Mouse (Mus musculus): ENCODE results near the gene Galnt3. TPM values are rescaled to one million over a fixed set of nuclear protein-coding genes. Genes with fewer than 3 reads are reported as not detected.

The Galnt3 gene
- polyA plus RNA-seq (2012; rRNA removed) = 11.1 and 11.8 TPM in 2 replicates

GRCm38 (mm10) chr2:66124591-66125271 lies at the start of gene Galnt3:
Gene Galnt3, minus strand, starts transcription at chr2:66124994.
- DNase-seq (ENCODE audit: low read depth, low spot score) = no peak
- under 1% methylated on average over 74 of the region's 74 CpGs for WGBS

DNA sequence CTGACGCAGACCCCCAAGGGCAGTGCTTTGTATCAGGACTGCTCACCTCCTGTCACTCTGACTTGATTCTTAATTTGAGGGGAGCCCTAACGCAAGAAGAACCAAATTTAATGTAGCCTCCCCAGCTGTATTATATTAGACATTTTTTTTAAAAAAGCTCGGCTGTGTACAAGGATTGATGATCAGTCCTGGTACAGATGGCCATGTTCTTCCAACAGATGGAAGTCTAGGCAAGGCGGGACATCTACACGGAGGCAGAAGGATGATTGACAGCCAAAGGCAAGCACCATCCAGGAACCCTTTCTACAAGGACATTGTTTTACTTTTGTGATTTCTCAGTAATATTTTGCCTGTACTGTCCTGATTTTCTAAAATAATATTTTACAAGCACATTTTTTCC lies 48.3 kb upstream of the Galnt3 start:
- WGBS = 86% methylated on average over 5 of the region's 5 CpGs
- no peak for DNase-seq (ENCODE audit: low read depth, low spot score)

DNA sequence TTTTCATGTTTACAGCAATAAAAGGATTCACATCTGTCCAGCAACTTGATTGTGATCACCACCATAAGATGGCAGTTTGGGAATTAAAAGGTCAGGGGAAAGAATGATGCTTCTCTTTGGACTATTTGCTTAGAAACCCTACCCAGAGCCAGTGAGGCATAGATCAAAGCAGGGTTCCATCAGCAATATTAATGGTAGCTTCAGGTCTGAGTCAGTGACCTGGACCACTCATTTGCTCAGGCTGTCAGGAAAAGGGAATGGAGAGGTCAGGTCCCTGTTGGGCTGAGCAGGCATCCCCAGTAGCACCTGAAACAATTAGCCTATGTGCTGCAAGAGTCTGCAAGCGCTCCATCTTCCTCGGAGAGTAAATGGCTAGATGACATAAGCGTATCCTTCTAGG lies 46.8 kb upstream of the Galnt3 start:
- no peak for DNase-seq (ENCODE audit: low read depth, low spot score)
- WGBS = 89% methylated on average over 3 of the region's 3 CpGs

DNA sequence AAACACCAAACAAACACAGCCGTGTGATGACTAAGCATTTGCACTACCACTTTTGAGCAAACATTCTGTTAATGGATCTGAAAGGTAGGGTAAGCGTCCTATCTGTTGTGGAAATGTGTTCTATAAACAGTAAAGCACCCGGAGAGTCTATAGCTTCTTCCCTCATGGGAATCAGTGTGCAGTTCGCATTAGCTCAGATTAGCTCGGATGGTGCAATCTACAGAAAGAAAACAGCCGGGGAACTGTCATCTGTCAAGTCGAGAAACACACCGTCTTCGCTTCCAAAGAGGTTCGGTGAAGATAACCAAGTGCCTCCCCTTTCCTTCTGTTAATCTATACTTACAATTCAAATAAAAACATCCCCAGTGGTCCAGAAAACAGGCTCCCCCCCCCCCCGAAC lies 45.9 kb upstream of the Galnt3 start:
- whole genome bisulfite sequencing = 64% methylated on average over 11 of the region's 11 CpGs
- no peak for DNase-seq (ENCODE audit: low read depth, low spot score)

DNA sequence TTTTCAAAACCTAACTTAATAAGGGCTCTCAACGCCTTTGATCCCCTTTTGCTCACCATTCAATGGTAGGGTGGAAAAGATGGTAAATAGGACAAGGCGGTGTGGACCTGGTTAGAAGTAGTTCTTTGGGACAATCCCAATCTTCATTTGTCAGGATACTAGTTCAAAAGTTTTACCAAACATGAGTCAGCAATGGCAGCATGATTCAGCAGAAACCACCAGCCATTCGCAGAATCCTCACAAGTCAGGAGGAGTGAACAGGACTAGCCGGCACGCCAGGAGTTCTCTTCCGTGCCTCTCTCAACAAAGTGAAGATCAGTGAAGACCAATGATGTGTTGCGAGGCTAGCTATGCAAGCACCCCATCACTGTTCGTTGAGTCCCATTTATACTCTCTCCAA lies 40.2 kb upstream of the Galnt3 start:
- DNase-seq (ENCODE audit: low read depth, low spot score) = no peak
- WGBS = 95% methylated on average over 8 of the region's 8 CpGs

GRCm38 (mm10) chr2:66158140-66158915 lies 33.5 kb upstream of the Galnt3 start:
- 43% methylated on average over 7 of the region's 7 CpGs for WGBS
- DNase-seq (ENCODE audit: low read depth, low spot score) = no peak

DNA sequence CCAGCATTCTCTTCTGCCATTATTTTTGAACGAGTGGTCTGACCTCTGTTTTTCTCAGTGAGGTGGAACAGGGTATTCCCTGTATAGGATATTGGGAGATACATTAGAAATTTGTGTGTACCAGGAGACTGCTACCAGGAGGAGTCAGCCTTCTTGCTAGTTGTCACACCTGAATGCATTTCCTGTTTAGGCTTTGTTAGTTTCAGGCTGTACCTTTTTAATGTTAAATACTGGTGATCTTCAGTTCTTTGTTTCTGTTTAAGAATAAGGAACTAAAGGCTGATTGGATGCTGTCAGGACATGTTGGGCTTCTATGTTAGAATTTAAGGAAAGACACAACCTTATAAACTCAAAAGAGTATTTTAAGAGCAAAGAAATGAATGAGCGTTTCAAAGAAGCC lies 26.6 kb upstream of the Galnt3 start:
- no peak for DNase-seq (ENCODE audit: low read depth, low spot score)
- WGBS = 83% methylated on average over 2 of the region's 2 CpGs

GRCm38 (mm10) chr2:66150531-66150930 lies 25.7 kb upstream of the Galnt3 start:
- no peak for DNase-seq (ENCODE audit: low read depth, low spot score)
- 51% methylated on average over 3 of the region's 3 CpGs for WGBS

DNA sequence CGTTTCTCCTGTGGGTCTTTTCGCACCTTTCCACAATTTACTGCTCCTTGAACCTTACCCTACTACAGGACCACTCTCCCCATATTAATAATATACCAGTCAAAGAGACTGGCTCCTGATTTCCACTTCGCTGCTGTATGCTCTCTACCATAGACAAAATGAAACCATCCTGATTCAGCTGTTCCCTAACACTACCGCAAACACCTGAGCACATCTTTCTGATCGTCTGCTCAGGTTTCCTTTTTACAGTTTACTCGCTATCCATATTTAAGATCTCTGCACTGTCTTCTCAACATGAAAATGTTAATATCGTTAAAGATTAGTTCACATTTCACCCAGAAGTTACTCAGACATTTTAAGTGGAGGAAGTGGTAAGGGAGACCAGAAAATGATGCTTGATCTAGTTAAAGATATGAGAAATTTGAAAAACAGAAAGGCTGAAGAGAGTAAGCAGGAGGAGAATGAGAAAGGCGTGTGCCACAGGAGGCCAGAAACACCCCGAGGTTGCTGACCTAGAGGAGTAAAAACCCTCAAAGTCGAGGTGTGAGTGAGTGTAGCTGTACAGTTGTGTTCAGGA lies 23.9 kb upstream of the Galnt3 start:
- no peak for DNase-seq (ENCODE audit: low read depth, low spot score)
- whole genome bisulfite sequencing = 71% methylated on average over 10 of the region's 10 CpGs

DNA sequence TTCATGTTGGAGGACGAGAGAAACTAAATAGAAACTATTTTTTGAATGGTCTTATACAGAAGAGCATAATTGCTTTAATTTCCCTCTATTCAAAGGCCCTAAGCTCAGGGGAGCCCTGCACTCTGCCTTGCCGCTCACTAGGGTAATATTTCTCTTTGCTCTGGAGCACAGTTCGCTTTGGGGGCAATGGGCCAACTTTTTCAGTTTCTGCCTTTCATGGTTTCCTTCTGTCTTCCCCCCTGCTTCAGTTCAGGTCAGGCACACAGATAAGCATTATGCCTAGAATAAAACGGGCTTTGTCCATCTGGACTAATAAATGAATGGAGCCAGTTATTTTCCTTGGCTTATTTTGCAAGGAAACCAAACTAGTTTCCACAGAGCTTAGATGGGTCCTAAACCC lies 21.7 kb upstream of the Galnt3 start:
- DNase-seq (ENCODE audit: low read depth, low spot score) = no peak
- WGBS = 58% methylated on average over 4 of the region's 4 CpGs

- 5% methylated on average over 5 of the region's 5 CpGs for WGBS
- DNase-seq (ENCODE audit: low read depth, low spot score) = peak; percentile 73
Measured at GRCm38 (mm10) chr2:66144770-66145169, 20.0 kb upstream of the Galnt3 start.

DNA sequence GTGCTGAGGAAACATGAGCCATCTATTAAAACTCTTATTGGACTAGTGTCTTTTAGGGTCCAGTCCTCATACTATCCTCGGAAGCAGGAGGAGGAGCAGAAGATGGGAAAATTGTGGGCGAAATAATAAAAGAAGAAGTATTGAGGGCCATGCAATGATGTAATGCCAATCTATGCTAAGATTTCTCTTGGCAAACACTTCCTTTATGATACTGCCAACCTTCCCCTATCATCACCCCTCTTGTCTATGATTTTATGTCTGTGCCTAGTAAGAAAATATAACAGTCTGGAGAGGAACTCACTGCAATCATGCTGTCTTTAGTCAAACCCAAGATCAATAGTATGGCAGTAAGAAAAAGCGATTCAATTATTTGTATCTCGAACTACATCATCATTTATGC lies 18.5 kb upstream of the Galnt3 start:
- DNase-seq (ENCODE audit: low read depth, low spot score) = no peak

GRCm38 (mm10) chr2:66142711-66143110 lies 17.9 kb upstream of the Galnt3 start:
- DNase-seq (ENCODE audit: low read depth, low spot score) = no peak
- WGBS = 72% methylated on average over 2 of the region's 2 CpGs

More for the DNA sequence above, 18.5 kb upstream of the Galnt3 start:
- 84% methylated on average over 4 of the region's 4 CpGs for WGBS

GRCm38 (mm10) chr2:66142268-66142667 lies 17.5 kb upstream of the Galnt3 start:
- WGBS = 94% methylated on average over 2 of the region's 2 CpGs
- no peak for DNase-seq (ENCODE audit: low read depth, low spot score)

- no peak for DNase-seq (ENCODE audit: low read depth, low spot score)
- 71% methylated on average over 4 of the region's 4 CpGs for WGBS
Measured at GRCm38 (mm10) chr2:66140246-66140645, 15.5 kb upstream of the Galnt3 start.

DNA sequence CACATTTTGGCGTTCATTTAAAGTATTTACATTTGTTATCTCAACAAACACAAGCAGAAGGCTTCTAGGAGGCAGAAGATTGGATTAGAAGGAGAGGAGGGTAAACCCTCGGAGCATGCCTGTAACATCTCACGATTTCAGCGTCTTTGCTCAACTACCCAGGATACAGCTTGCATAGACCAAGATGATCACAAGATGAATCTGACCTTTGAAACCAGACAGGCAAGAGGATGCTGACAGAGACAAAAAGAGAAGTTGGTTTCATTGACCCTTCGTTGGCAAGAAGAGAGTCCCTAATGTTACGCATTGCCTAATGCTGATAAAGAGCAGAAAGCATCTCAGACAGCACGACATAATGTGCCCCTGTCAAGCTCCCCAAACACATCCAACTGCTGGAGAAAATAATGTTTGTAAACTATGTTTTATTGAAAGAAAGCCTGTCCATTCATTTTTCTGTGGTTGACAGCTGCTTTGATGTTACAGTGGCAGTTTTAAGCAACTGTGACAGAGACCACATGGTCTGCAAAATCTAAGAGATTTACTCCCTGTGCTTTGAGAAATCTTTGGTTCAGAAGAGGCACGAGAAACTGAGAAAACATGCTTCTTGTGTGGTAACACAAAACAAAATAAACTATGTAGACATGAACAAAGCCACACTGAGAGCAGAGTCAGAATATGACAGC lies 7.2 kb upstream of the Galnt3 start:
- no peak for DNase-seq (ENCODE audit: low read depth, low spot score)
- WGBS = 55% methylated on average over 8 of the region's 8 CpGs

DNA sequence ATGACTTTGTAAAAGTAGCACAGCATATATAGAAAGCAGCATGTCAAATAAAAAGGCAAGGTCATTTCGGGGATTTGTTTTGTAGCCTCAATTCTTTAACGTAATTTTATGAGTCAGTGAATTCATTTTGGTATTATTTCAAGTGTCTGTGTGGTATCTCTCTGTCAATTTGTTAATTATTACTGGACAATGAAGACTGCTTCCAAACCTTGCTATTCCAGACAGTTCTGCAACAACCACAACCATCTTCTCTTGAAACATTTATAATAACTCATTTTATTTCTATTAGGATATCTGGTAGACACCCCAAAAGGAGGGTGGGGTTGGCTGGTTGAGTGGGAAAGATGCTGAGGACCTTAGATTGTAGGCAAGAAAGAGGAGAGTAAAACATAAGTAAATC lies 4.1 kb upstream of the Galnt3 start:
- WGBS = 65% methylated on average over 2 of the region's 2 CpGs
- no peak for DNase-seq (ENCODE audit: low read depth, low spot score)

- 43% methylated on average over 1 of the region's 1 CpGs for WGBS
- no peak for DNase-seq (ENCODE audit: low read depth, low spot score)
Measured at GRCm38 (mm10) chr2:66127541-66127940, 2.7 kb upstream of the Galnt3 start.

GRCm38 (mm10) chr2:66126936-66127335 lies 2.1 kb upstream of the Galnt3 start:
- 92% methylated on average over 4 of the region's 4 CpGs for WGBS
- no peak for DNase-seq (ENCODE audit: low read depth, low spot score)

Measured in large intestine, adult 2 months (tissue).